Mouse (Mus musculus) embryonic facial prominence, embryonic 15.5 days (tissue): ENCODE measurements around the gene Vmo1. TPM values are rescaled to one million over a fixed set of nuclear protein-coding genes. Genes with fewer than 3 reads are reported as not detected.
"Not testable (repeated sequence)": the region's sequence is repeated elsewhere in the genome, so short reads cannot be mapped to it uniquely, and the experiment has no call there.

Experiments used
- ATAC-seq: fragments of 200-750 bp; cut with Nextera tagmentation; 2 replicates; pipeline ENCODE4 v1.8.0; 2017; ENCODE audit warnings: low read depth, moderate TSS enrichment; ENCODE audit not compliant: insufficient number of reproducible peaks, low FRiP score, low TSS enrichment
- H3K27ac ChIP-seq: fragments of 300-500 bp; sonication (generic); replicated peaks from 2 replicates; pipeline ENCODE4 v1.5.1; 2015; ENCODE audit warnings: mild to moderate bottlenecking, inconsistent platforms
- H3K27me3 ChIP-seq: fragments of 300-500 bp; sonication (generic); 2 replicates; pipeline ENCODE4 v1.6.1; 2015; ENCODE audit warnings: inconsistent platforms
- H3K36me3 ChIP-seq: fragments of 300-500 bp; sonication (generic); 2 replicates; pipeline ENCODE4 v1.6.1; 2015; ENCODE audit warnings: mild to moderate bottlenecking, inconsistent platforms
- H3K4me1 ChIP-seq: fragments of 300-500 bp; sonication (generic); 2 replicates; pipeline ENCODE4 v1.6.1; 2015; ENCODE audit warnings: inconsistent platforms
- H3K4me2 ChIP-seq: fragments of 300-500 bp; sonication (generic); replicated peaks from 2 replicates; pipeline ENCODE4 v1.6.1; 2015; ENCODE audit warnings: mild to moderate bottlenecking, inconsistent platforms
- H3K4me3 ChIP-seq: fragments of 300-500 bp; sonication (generic); replicated peaks from 2 replicates; pipeline ENCODE4 v1.5.1; 2015; ENCODE audit warnings: mild to moderate bottlenecking, inconsistent platforms
- H3K9ac ChIP-seq: fragments of 300-500 bp; sonication (generic); 2 replicates; pipeline ENCODE4 v1.6.1; 2015; ENCODE audit warnings: inconsistent platforms
- H3K9me3 ChIP-seq: fragments of 300-500 bp; sonication (generic); replicated peaks from 2 replicates; pipeline ENCODE4 v1.6.1; 2016; ENCODE audit warnings: inconsistent platforms
- WGBS: fragments of 180-500 bp; shearing (Covaris S2); methylation state at CpG from one replicate; pipeline ENCODE4 v1.1.7; 2015; 5-methylcytosine and 5-hydroxymethylcytosine counted together
- polyA plus RNA-seq: library from polyadenylated mRNA; unstranded; fragments of >200 nt; fragmentation: Nextera tagmentation; extraction: Ambion mirVana; gene quantifications from 2 replicates; pipeline ENCODE4 v1.2.1, GENCODE M21; 2015

The Vmo1 gene
- polyA plus RNA-seq, 1 experiment from 2014 or later: 0.60 TPM

DNA sequence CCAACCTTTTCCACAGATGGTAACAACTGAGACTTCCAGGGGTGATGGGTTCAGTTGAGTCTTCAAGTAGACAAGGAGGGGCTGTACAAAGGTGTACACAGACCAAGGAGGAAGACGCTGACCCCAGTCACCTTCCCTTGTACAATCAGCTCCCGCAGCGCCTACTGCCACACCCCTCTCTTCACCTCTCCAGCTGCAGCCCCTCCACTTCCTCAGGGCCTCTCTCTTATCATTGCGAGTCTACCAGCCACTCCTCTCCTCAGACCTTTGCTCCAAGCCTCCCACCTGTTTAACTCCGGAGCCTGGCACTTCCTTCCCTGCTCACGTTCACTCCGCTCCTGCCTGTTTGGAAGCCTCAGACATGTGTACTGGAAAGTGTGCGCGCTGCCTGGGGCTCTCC is 9.4 kb downstream of the Vmo1 start, which contains the start of gene Tm4sf5:
Tm4sf5 (plus strand) TSS at position 275 of the 400 bp plus-strand sequence.
- no peak for ATAC-seq
- H3K9me3 ChIP-seq: no peaks in the 10 kb centered on the region
- H3K4me3 ChIP-seq: no peak within 1 kb of the TSS
- H3K4me1 ChIP-seq: peaks cover 3% of the 10 kb centered on the region; the same call in 1 of the 2 replicates
- H3K4me2 ChIP-seq: no peak within 1 kb of the TSS
- no peaks in the 10 kb centered on the region for H3K36me3 ChIP-seq
- H3K27me3 ChIP-seq: no peaks in the 10 kb centered on the region
- H3K27ac ChIP-seq: no peak within 1 kb of the TSS
- 70% methylated on average over 9 of the region's 9 CpGs for WGBS
- no peak within 1 kb of the TSS for H3K9ac ChIP-seq

DNA sequence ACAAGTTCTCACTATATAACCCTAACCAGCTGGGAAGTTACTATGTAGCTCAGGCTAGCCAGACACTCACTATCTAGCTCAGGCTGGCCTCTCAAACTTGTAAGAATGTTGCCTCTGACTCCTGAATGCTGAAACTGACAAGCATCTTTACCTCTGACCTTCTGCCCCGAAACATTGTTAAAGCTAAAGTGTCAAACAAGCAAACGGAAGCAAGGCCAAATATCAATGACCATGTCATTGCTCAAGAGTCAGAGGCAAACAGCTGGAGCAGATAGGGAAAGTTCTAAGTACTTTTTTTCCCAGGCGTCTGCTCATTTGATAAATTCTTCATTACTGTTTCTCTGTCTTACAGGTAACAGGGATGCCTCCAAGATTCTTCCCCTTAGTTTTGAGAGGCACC is 12.4 kb downstream of the Vmo1 start:
- Histone ChIP-seq H3K4me2 (no peak overlapping the region), H3K36me3 (no peaks in the 10 kb centered on the region), H3K9ac (no peak overlapping the region), H3K27ac (no peak overlapping the region), H3K4me1 (no peaks in the 10 kb centered on the region), H3K4me3 (no peak overlapping the region), H3K27me3 (no peaks in the 10 kb centered on the region), H3K9me3 (no peaks in the 10 kb centered on the region)
- ATAC-seq: no peak
- WGBS: 62% methylated on average over 3 of the region's 3 CpGs

DNA sequence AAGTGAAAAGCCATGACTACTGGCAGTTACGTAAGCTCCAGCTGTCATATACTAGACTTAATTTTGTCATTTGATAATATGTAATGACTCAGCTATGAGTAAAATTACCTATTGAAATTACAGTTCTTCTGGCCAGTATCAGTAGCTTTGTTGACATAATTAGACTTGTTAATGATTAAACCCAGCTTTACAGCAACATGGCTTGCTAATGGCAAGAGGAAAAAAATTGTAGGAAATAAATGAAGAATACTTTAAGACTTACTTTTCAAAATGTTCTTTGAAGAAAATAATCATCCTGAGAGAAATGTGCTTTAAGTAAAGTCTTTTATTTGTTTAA is 14.0 kb downstream of the Vmo1 start:
- H3K4me2 ChIP-seq: no peak overlapping the region
- H3K36me3 ChIP-seq: no peaks in the 10 kb centered on the region
- no peaks in the 10 kb centered on the region for H3K4me1 ChIP-seq
- no peaks in the 10 kb centered on the region for H3K27me3 ChIP-seq
- no peak overlapping the region for H3K4me3 ChIP-seq
- no peaks in the 10 kb centered on the region for H3K9me3 ChIP-seq
- no peak overlapping the region for H3K27ac ChIP-seq
- no peak overlapping the region for H3K9ac ChIP-seq
- 87% methylated on average over 1 of the region's 1 CpGs for WGBS
- no peak for ATAC-seq

DNA sequence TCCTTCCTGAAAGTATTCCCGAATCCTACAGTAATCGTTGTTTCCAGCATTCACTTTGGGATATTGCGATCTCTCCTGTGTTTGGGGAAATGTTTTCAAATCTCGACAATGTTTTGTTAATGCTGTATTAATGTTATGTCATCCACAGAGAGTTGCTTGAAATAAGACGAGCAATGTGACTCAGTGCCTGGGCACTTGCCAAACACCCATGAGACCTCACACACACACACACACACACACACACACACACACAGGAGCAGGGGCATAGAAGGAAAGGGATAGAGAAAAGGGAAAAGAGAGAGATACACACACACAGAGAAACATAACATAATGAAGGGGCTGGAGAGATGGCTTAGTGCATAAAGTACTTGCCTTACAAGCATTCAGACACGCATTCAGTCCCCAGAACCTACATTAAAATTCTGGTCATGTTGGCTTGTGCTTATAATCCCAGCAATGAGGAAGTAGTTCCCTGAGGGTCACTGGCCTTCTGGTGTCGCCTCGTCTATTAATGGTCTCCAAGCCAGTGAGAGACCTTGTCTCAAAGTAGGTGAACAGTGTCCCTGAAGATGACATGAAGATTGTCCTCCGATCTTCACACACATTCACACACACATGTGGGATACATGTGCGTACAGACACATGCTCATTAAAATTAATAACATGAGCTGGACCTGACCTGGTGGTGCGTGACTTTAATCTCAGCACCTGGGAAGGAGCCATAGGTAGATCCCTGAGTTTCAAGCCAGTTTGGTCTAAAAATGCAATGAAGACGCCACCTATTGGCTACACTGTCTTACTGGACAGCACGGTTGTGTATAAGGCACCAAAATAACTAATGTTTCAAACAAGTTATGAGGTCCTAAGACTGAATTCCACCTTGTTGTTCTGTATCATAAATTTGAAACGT is 14.6 kb downstream of the Vmo1 start:
- Histone ChIP-seq H3K27me3 (no peaks in the 10 kb centered on the region), H3K9ac (no peak overlapping the region), H3K9me3 (no peaks in the 10 kb centered on the region), H3K4me2 (no peak overlapping the region), H3K4me1 (no peaks in the 10 kb centered on the region), H3K36me3 (no peaks in the 10 kb centered on the region), H3K4me3 (no peak overlapping the region), H3K27ac (no peak overlapping the region)
- ATAC-seq: no peak
- WGBS: 67% methylated on average over 14 of the region's 14 CpGs

DNA sequence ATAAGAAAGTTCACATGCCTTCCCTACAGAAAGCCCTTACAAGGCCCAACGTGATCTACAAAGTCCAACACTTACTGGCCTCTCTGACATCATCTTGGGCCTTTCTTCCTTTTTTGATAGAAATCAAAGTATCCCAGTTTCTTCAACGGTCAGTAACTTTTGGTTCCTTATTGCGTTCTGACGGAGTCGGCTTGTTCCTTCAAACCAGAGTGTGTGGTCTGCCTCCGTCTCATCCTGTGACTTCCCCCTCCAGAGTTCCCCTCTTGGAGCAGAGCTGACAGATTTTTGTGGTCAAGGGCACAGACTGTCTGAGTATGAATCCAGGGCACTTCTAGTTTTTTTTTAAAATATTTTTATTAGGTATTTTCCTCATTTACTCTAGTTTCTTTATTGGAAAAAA is 24.7 kb downstream of the Vmo1 start:
- no peak for ATAC-seq
- Histone ChIP-seq H3K4me1 (no peaks in the 10 kb centered on the region), H3K36me3 (no peaks in the 10 kb centered on the region), H3K27ac (no peak overlapping the region), H3K4me2 (no peak overlapping the region), H3K9ac (no peak overlapping the region), H3K9me3 (no peaks in the 10 kb centered on the region), H3K4me3 (no peak overlapping the region), H3K27me3 (no peaks in the 10 kb centered on the region)
- WGBS: 81% methylated on average over 6 of the region's 6 CpGs

DNA sequence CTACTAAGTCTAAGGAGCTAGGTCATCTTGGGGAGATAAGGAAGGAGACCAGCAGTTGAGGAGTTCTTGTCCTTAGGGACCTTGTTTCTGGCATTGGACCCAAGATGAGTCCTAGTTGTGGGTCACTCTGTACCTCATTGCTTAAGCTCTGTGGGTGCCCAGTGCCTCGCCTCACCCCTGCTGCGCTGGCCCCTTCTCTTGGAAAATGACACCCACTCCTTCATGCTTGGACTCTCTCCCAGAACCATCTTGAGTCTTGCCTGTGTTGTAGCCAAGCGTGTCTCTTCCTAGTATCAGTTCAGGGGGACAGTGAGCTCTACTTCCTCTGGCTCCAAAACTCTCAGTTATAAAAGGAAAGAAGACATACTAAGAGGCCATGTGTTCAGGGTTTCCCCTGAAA is 25.3 kb downstream of the Vmo1 start:
- no peak overlapping the region for H3K4me3 ChIP-seq
- no peaks in the 10 kb centered on the region for H3K9me3 ChIP-seq
- H3K36me3 ChIP-seq: no peaks in the 10 kb centered on the region
- ATAC-seq: no peak
- no peak overlapping the region for H3K27ac ChIP-seq
- no peak overlapping the region for H3K9ac ChIP-seq
- no peaks in the 10 kb centered on the region for H3K4me1 ChIP-seq
- WGBS: 83% methylated on average over 3 of the region's 3 CpGs
- H3K27me3 ChIP-seq: no peaks in the 10 kb centered on the region
- H3K4me2 ChIP-seq: no peak overlapping the region

DNA sequence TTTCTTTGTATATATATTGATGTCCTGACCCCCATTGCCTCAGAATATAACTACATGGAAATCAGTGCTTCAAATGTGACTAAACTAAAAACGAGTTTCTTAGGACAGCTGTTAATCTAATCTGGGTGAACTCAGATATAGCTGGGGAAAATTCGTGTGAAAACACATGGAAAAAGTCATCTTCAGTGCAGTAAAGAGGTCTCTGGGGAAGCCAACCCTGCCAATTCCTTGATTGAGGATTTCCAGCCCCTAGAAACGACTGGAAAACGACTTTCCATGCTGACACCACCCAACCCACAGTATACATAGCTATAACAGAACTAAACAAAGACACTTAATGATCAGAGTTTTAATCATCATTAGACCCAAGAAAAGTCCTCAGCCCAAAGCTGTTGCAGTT is 26.6 kb downstream of the Vmo1 start:
- no peaks in the 10 kb centered on the region for H3K36me3 ChIP-seq
- H3K4me2 ChIP-seq: no peak overlapping the region
- H3K27me3 ChIP-seq: no peaks in the 10 kb centered on the region
- no peak overlapping the region for H3K4me3 ChIP-seq
- ATAC-seq: no peak
- H3K4me1 ChIP-seq: no peaks in the 10 kb centered on the region
- H3K9ac ChIP-seq: no peak overlapping the region
- no peak overlapping the region for H3K27ac ChIP-seq
- no peaks in the 10 kb centered on the region for H3K9me3 ChIP-seq
- WGBS: 35% methylated on average over 4 of the region's 4 CpGs

DNA sequence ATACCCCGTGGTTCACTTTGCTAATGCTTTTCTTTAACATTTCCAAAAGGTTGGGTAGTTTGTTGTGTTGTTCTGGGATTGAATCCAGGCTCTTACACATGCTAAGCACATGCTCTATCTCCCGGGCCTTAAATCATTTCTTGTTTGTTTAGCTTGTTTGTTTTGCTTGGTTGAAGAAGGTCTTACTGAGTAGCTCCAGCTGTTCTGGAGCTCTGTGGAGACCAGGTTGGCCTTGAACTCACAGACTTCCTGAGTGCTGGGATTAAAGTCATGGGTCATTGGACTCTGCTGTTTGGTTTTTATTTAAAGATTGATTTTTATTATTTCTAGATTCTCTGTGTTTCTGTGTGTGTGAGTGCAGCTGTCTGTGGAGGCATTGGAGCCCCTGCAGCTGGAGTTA is 28.9 kb downstream of the Vmo1 start:
- Histone ChIP-seq H3K27me3 (no peaks in the 10 kb centered on the region), H3K4me2 (no peak overlapping the region), H3K9me3 (no peaks in the 10 kb centered on the region), H3K9ac (no peak overlapping the region), H3K36me3 (no peaks in the 10 kb centered on the region), H3K4me3 (no peak overlapping the region), H3K27ac (no peak overlapping the region), H3K4me1 (no peaks in the 10 kb centered on the region)
- no peak for ATAC-seq
- WGBS: 43% methylated on average over 2 of the region's 2 CpGs

DNA sequence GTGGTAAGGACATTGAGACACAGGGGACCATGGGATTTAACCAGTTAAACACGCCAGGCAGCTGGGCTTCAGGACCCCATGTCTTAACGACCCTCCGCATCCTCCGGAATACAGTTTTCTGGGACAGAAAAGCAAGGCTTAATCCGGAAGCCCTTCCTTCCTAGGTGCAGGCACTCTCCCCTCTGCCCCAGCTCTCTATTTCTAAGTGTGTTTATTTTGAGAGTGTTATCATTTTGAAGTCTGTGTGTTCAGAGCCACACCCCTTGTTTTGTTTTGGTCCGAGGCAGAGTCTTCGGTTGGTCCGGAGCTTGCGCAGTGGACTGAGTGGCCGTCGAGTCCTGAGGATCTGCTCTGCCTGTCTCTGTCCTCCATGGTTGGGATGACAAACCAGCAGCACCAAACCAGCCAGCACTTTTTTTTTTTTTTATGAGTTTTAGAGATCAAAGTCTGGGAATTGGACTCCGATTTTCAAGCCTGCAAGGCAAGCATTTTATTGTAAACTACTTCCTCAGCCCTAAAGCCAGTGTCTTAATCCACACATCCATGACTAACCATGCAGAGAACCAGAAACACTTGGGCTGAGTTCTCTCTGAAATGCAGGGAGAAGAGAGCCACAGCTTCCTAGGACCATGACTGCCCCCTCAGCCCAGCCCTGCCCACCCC is 39.4 kb downstream of the Vmo1 start:
- ATAC-seq: no peak
- no peaks in the 10 kb centered on the region for H3K9me3 ChIP-seq
- H3K36me3 ChIP-seq: no peaks in the 10 kb centered on the region
- H3K27ac ChIP-seq: no peak overlapping the region
- 75% methylated on average over 12 of the region's 12 CpGs for WGBS
- no peaks in the 10 kb centered on the region for H3K4me1 ChIP-seq
- no peaks in the 10 kb centered on the region for H3K27me3 ChIP-seq
- H3K4me3 ChIP-seq: no peak overlapping the region
- H3K9ac ChIP-seq: no peak overlapping the region
- H3K4me2 ChIP-seq: no peak overlapping the region

DNA sequence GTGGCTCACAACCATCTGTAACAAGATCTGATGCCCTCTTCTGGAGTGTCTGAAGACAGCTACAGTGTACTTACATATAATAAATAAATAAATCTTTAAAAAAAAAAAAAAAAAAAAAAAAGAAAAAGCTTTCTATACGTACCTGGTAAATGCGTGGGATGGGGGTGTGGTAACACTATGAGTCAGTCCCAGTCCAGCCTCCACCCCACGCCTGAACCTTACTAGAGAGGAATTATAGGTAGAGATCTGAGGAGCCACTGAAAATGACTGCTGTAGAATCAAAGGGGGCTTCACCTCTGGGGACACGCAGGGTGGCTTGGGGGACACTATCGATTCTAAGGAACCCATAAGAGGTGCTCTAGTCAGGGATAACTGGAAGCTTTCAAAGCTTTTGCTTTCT is 41.1 kb downstream of the Vmo1 start:
- not testable (repeated sequence) for H3K9me3 ChIP-seq, H3K4me1 ChIP-seq, H3K9ac ChIP-seq, ATAC-seq, H3K4me3 ChIP-seq, H3K36me3 ChIP-seq, H3K4me2 ChIP-seq, H3K27me3 ChIP-seq, H3K27ac ChIP-seq
- 83% methylated on average over 5 of the region's 5 CpGs for WGBS

DNA sequence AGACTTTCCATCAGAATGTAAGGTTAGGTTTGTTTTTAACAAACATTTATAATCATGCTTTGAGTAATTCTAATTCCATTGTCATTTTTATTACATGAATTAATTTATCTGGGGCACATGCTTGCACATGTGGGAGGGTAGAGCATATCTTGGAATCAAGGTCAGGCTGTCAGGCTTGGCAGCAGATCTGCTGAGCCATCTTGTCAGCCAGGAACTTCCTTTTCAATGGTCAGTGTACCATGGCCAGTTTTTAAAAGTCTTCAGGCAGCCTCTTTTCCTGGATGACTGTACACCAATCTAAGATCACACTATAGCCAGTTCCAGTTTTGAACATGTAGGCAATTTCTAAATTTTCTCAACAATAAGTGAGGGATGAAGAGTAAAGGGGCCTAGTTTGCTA is 41.7 kb downstream of the Vmo1 start:
- Histone ChIP-seq H3K9me3 (no peaks in the 10 kb centered on the region), H3K27me3 (no peaks in the 10 kb centered on the region), H3K4me2 (no peak overlapping the region), H3K9ac (no peak overlapping the region), H3K4me3 (no peak overlapping the region), H3K27ac (no peak overlapping the region), H3K4me1 (no peaks in the 10 kb centered on the region), H3K36me3 (no peaks in the 10 kb centered on the region)
- no peak for ATAC-seq

DNA sequence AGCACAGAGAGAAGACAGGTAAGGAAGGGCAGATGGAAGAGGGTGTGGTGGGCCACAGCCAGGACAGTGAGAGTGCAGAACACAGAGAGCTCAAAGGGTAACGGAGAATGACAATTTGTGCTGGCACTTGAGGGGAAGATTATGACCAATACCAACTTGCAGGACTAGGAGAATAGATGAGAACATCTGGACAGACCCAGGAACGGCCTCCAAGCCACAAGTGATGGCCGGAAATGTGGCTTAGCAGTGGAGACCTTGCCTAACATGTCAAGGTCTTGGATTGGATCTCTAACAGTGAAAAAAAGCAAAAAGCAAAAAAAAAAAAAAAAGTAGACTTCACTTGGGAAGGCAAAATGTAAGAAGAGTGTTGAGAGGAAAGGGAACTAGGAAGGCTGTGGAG is 44.7 kb downstream of the Vmo1 start:
- no peak for ATAC-seq
- H3K4me3 ChIP-seq: no peak overlapping the region
- peaks cover 9% of the 10 kb centered on the region for H3K27me3 ChIP-seq
- no peaks in the 10 kb centered on the region for H3K9me3 ChIP-seq
- no peak overlapping the region for H3K27ac ChIP-seq
- H3K4me1 ChIP-seq: peaks cover 15% of the 10 kb centered on the region
- no peak overlapping the region for H3K4me2 ChIP-seq
- H3K9ac ChIP-seq: no peak overlapping the region
- WGBS: 86% methylated on average over 3 of the region's 3 CpGs
- no peaks in the 10 kb centered on the region for H3K36me3 ChIP-seq
